Mouse (Mus musculus) forebrain, embryonic 12.5 days (tissue): ENCODE measurements around the gene Trim65. TPM values are rescaled to one million over a fixed set of nuclear protein-coding genes. Genes with fewer than 3 reads are reported as not detected.

Source experiments
- ATAC-seq: fragments of 200-750 bp; cut with Nextera tagmentation; 2 replicates; pipeline ENCODE4 v1.8.0; 2017; ENCODE audit warnings: moderate TSS enrichment; ENCODE audit not compliant: low FRiP score
- H3K27ac ChIP-seq: fragments of 300-500 bp; sonication (generic); 2 replicates; pipeline ENCODE4 v1.5.1; 2016; ENCODE audit warnings: mild to moderate bottlenecking
- H3K27me3 ChIP-seq: fragments of 300-500 bp; sonication (generic); 2 replicates; pipeline ENCODE4 v1.6.1; 2016; ENCODE audit warnings: mild to moderate bottlenecking
- H3K36me3 ChIP-seq: fragments of 300-500 bp; sonication (generic); replicated peaks from 2 replicates; pipeline ENCODE4 v1.6.1; 2016; ENCODE audit warnings: mild to moderate bottlenecking
- H3K4me1 ChIP-seq: fragments of 300-500 bp; sonication (generic); 2 replicates; pipeline ENCODE4 v1.6.1; 2016
- H3K4me2 ChIP-seq: fragments of 300-500 bp; sonication (generic); 2 replicates; pipeline ENCODE4 v1.6.1; 2016; ENCODE audit warnings: mild to moderate bottlenecking, moderate library complexity
- H3K4me3 ChIP-seq: fragments of 300-500 bp; sonication (generic); replicated peaks from 2 replicates; pipeline ENCODE4 v1.5.1; 2016; ENCODE audit warnings: mild to moderate bottlenecking
- H3K9ac ChIP-seq: fragments of 300-500 bp; sonication (generic); 2 replicates; pipeline ENCODE4 v1.6.1; 2016; ENCODE audit warnings: mild to moderate bottlenecking
- H3K9me3 ChIP-seq: fragments of 300-500 bp; sonication (generic); 2 replicates; pipeline ENCODE4 v1.6.1; 2016
- WGBS: fragments of 180-500 bp; shearing (Covaris S2); methylation state at CpG from one replicate; pipeline ENCODE4 v1.1.7; 2016; 5-methylcytosine and 5-hydroxymethylcytosine counted together
- polyA plus RNA-seq: library from polyadenylated mRNA; unstranded; fragments of >200 nt; fragmentation: Nextera tagmentation; extraction: Ambion mirVana; gene quantifications from 2 replicates; pipeline ENCODE4 v1.2.1, GENCODE M21; 2016

Trim65 gene
- polyA plus RNA-seq, 1 experiment from 2014 or later = 2.1 TPM

GRCm38 (mm10) chr11:116091591-116091990, 39.3 kb downstream of the Trim65 start:
- Histone ChIP-seq H3K4me1 (peaks cover 8% of the 10 kb centered on the region), H3K36me3 (no peaks in the 10 kb centered on the region), H3K9ac (no peak overlapping the region), H3K27me3 (no peaks in the 10 kb centered on the region), H3K4me3 (no peak overlapping the region), H3K27ac (no peak overlapping the region), H3K9me3 (no peaks in the 10 kb centered on the region), H3K4me2 (no peak overlapping the region)
- 85% methylated on average over 6 of the region's 6 CpGs for WGBS
- no peak for ATAC-seq

- H3K27ac ChIP-seq = no peak overlapping the region
- H3K4me1 ChIP-seq = peaks cover 17% of the 10 kb centered on the region
- H3K4me3 ChIP-seq = no peak overlapping the region
- no peak overlapping the region for H3K9ac ChIP-seq
- no peak for ATAC-seq
- WGBS = 94% methylated on average over 6 of the region's 6 CpGs
- 0 out of 2 replicates have a peak, but pooled peaks cover 3% of the 10 kb centered on the region for H3K36me3 ChIP-seq
- H3K27me3 ChIP-seq = no peaks in the 10 kb centered on the region
- no peak overlapping the region for H3K4me2 ChIP-seq
- no peaks in the 10 kb centered on the region for H3K9me3 ChIP-seq
These were observed 41.4 kb downstream of the Trim65 start for GRCm38 (mm10) chr11:116089545-116089944.

- no peak for ATAC-seq
- Histone ChIP-seq H3K4me3 (no peak overlapping the region), H3K4me2 (no peak overlapping the region), H3K27me3 (no peaks in the 10 kb centered on the region), H3K9ac (no peak overlapping the region), H3K27ac (no peak overlapping the region), H3K36me3 (peaks cover 5% of the 10 kb centered on the region), H3K9me3 (no peaks in the 10 kb centered on the region), H3K4me1 (peaks cover 17% of the 10 kb centered on the region)
- 91% methylated on average over 11 of the region's 11 CpGs for WGBS
These were observed 42.1 kb downstream of the Trim65 start for GRCm38 (mm10) chr11:116088741-116089394.

GRCm38 (mm10) chr11:116088188-116088587, 42.7 kb downstream of the Trim65 start:
- H3K9me3 ChIP-seq = no peaks in the 10 kb centered on the region
- no peak overlapping the region for H3K4me3 ChIP-seq

GRCm38 (mm10) chr11:116087194-116088130, 43.5 kb downstream of the Trim65 start:
- peak overlapping the region; percentile 51 for H3K4me2 ChIP-seq
- ATAC-seq = peak; percentile 82
- WGBS = 4% methylated on average over 31 of the region's 31 CpGs

More at GRCm38 (mm10) chr11:116088188-116088587, 42.7 kb downstream of the Trim65 start:
- peaks cover 17% of the 10 kb centered on the region for H3K4me1 ChIP-seq
- ATAC-seq = no peak
- H3K9ac ChIP-seq = no peak overlapping the region
- H3K27me3 ChIP-seq = no peaks in the 10 kb centered on the region
- H3K36me3 ChIP-seq = peaks cover 12% of the 10 kb centered on the region
- 87% methylated on average over 8 of the region's 8 CpGs for WGBS
- peak overlapping the region; percentile 51 for H3K4me2 ChIP-seq
- no peak overlapping the region for H3K27ac ChIP-seq

GRCm38 (mm10) chr11:116086258-116087193, 44.4 kb downstream of the Trim65 start, which contains the start of gene Wbp2:
TSS of gene Wbp2 (minus strand) at chr11:116086995.
- Histone ChIP-seq H3K36me3 (peaks cover 27% of the 10 kb centered on the region), H3K4me2 (peak within 1 kb of the TSS; percentile 51), H3K9ac (peak within 1 kb of the TSS; percentile 56), H3K4me1 (peaks cover 17% of the 10 kb centered on the region), H3K27ac (peak within 1 kb of the TSS; percentile 75), H3K27me3 (no peaks in the 10 kb centered on the region), H3K9me3 (no peaks in the 10 kb centered on the region), H3K4me3 (peak within 1 kb of the TSS; percentile 54)
- peak; percentile 97 for ATAC-seq
- WGBS = 5% methylated on average over 40 of the region's 43 CpGs

More at GRCm38 (mm10) chr11:116087194-116088130, 43.5 kb downstream of the Trim65 start:
- H3K27ac ChIP-seq = peak overlapping the region; percentile 72; the same call in 1 of the 2 replicates
- peak overlapping the region; percentile 54 for H3K4me3 ChIP-seq
- peaks cover 17% of the 10 kb centered on the region for H3K4me1 ChIP-seq
- H3K9me3 ChIP-seq = no peaks in the 10 kb centered on the region
- peak overlapping the region; percentile 56 for H3K9ac ChIP-seq
- no peaks in the 10 kb centered on the region for H3K27me3 ChIP-seq
- H3K36me3 ChIP-seq = peaks cover 18% of the 10 kb centered on the region

GRCm38 (mm10) chr11:116084166-116084565, 46.8 kb downstream of the Trim65 start:
- ATAC-seq = no peak
- Histone ChIP-seq H3K27me3 (no peaks in the 10 kb centered on the region), H3K4me1 (peaks cover 20% of the 10 kb centered on the region), H3K4me2 (no peak overlapping the region), H3K9me3 (no peaks in the 10 kb centered on the region), H3K27ac (no peak overlapping the region), H3K36me3 (peaks cover 50% of the 10 kb centered on the region), H3K9ac (no peak overlapping the region), H3K4me3 (no peak overlapping the region)
- WGBS = 96% methylated on average over 6 of the region's 6 CpGs

- Histone ChIP-seq H3K4me3 (no peak overlapping the region), H3K9ac (no peak overlapping the region), H3K36me3 (peaks cover 57% of the 10 kb centered on the region), H3K27me3 (no peaks in the 10 kb centered on the region), H3K4me1 (peaks cover 27% of the 10 kb centered on the region), H3K27ac (no peak overlapping the region), H3K4me2 (no peak overlapping the region), H3K9me3 (no peaks in the 10 kb centered on the region)
- 93% methylated on average over 14 of the region's 14 CpGs for WGBS
- no peak for ATAC-seq
These were observed 47.7 kb downstream of the Trim65 start for GRCm38 (mm10) chr11:116083096-116083672.

GRCm38 (mm10) chr11:116081081-116081480, 49.8 kb downstream of the Trim65 start:
- H3K27ac ChIP-seq = no peak overlapping the region
- H3K9ac ChIP-seq = no peak overlapping the region
- peaks cover 27% of the 10 kb centered on the region for H3K4me1 ChIP-seq
- 73% methylated on average over 6 of the region's 6 CpGs for WGBS
- H3K9me3 ChIP-seq = no peaks in the 10 kb centered on the region
- H3K4me2 ChIP-seq = no peak overlapping the region
- H3K27me3 ChIP-seq = no peaks in the 10 kb centered on the region
- H3K36me3 ChIP-seq = peaks cover 57% of the 10 kb centered on the region
- no peak overlapping the region for H3K4me3 ChIP-seq
- no peak for ATAC-seq

GRCm38 (mm10) chr11:116079511-116079910, 51.4 kb downstream of the Trim65 start:
- no peak overlapping the region for H3K27ac ChIP-seq
- no peaks in the 10 kb centered on the region for H3K27me3 ChIP-seq
- H3K9ac ChIP-seq = no peak overlapping the region
- no peak for ATAC-seq
- H3K9me3 ChIP-seq = no peaks in the 10 kb centered on the region
- H3K4me3 ChIP-seq = no peak overlapping the region
- H3K36me3 ChIP-seq = peaks cover 54% of the 10 kb centered on the region
- no peak overlapping the region for H3K4me2 ChIP-seq
- peaks cover 19% of the 10 kb centered on the region for H3K4me1 ChIP-seq
- 87% methylated on average over 10 of the region's 10 CpGs for WGBS

- peak overlapping the region; percentile 17; the same call in 1 of the 2 replicates for H3K9ac ChIP-seq
- H3K4me1 ChIP-seq = peaks cover 19% of the 10 kb centered on the region
- 0 out of 2 replicates have a peak, but pooled peaks have one; percentile 22 for ATAC-seq
- 35% methylated on average over 10 of the region's 10 CpGs for WGBS
- peak overlapping the region; percentile 50; the same call in 1 of the 2 replicates for H3K4me2 ChIP-seq
- H3K36me3 ChIP-seq = peaks cover 51% of the 10 kb centered on the region
- no peaks in the 10 kb centered on the region for H3K27me3 ChIP-seq
- H3K9me3 ChIP-seq = no peaks in the 10 kb centered on the region
- H3K4me3 ChIP-seq = no peak overlapping the region
- peak overlapping the region; percentile 65 for H3K27ac ChIP-seq
These were observed 52.1 kb downstream of the Trim65 start for GRCm38 (mm10) chr11:116078676-116079320.
